Mouse (Mus musculus) small intestine, adult 2 months (tissue): ENCODE results near the gene Gm11172. TPM values are rescaled to one million over a fixed set of nuclear protein-coding genes. Genes with fewer than 3 reads are reported as not detected.
"Not testable (repeated sequence)": the region's sequence is repeated elsewhere in the genome, so short reads cannot be mapped to it uniquely, and the experiment has no call there.

Source experiments
- H3K27ac ChIP-seq: fragments of 200-500 bp; 2 replicates; pipeline ENCODE4 v1.5.1; 2012; ENCODE audit warnings: low read depth, low read length, control low read depth, inconsistent platforms; ENCODE audit not compliant: insufficient read depth
- H3K27me3 ChIP-seq: fragments of 200-500 bp; 2 replicates; pipeline ENCODE4 v1.6.1; 2012; ENCODE audit warnings: mild to moderate bottlenecking, moderate library complexity, low read length, inconsistent platforms; ENCODE audit not compliant: control insufficient read depth, insufficient read depth
- H3K36me3 ChIP-seq: fragments of 200-500 bp; 2 replicates; pipeline ENCODE4 v1.6.1; 2012; ENCODE audit warnings: mild to moderate bottlenecking, low read length, control low read depth, inconsistent platforms; ENCODE audit not compliant: control insufficient read depth, insufficient read depth
- H3K4me1 ChIP-seq: fragments of 200-500 bp; 2 replicates; pipeline ENCODE4 v1.6.1; 2012; ENCODE audit warnings: low read length, inconsistent platforms, mixed read lengths; ENCODE audit not compliant: control insufficient read depth, insufficient read depth, insufficient read length
- H3K4me3 ChIP-seq: fragments of 200-500 bp; 2 replicates; pipeline ENCODE4 v1.5.1; 2012; ENCODE audit warnings: low read depth, mild to moderate bottlenecking, control low read depth, inconsistent platforms, low read length, moderate library complexity
- CTCF ChIP-seq: fragments of 200-500 bp; IDR thresholded peaks from 2 replicates; pipeline ENCODE4 v1.5.1; 2012; ENCODE audit warnings: low read depth, mild to moderate bottlenecking, control low read depth, inconsistent platforms, low read length, moderate library complexity, mixed read lengths; ENCODE audit not compliant: insufficient replicate concordance, insufficient read length; ENCODE audit errors: extremely low read depth
- POLR2A ChIP-seq: fragments of 200-500 bp; IDR thresholded peaks from 2 replicates; pipeline ENCODE4 v1.6.1; 2012; ENCODE audit warnings: low read depth, mild to moderate bottlenecking, control low read depth, inconsistent platforms, low read length, moderate library complexity
- WGBS: fragments of 180-500 bp; shearing (Covaris S2); methylation state at CpG from one replicate; pipeline ENCODE4 v1.1.7; 2018; 5-methylcytosine and 5-hydroxymethylcytosine counted together
- polyA plus RNA-seq: library from polyadenylated mRNA; depleted of rRNA; stranded (reverse); fragments of >200 nt; gene quantifications from 2 replicates; pipeline ENCODE4 v1.2.3, GENCODE M21; 2012

Gene Gm11172
- polyA plus RNA-seq, 1 experiment, result not detected

GRCm38 (mm10) chr16:10786288-10786687 lies 26.4 kb upstream of the Gm11172 start:
- WGBS, result under 1% methylated on average over 9 of the region's 9 CpGs
- H3K4me1 ChIP-seq, result peaks cover 24% of the 10 kb centered on the region
- peak; percentile 88 for TF ChIP-seq CTCF
- TF ChIP-seq POLR2A, result peak; percentile 36
- peak overlapping the region; percentile 75 for H3K4me3 ChIP-seq
- H3K27me3 ChIP-seq, result no peaks in the 10 kb centered on the region
- peaks cover 6% of the 10 kb centered on the region for H3K36me3 ChIP-seq
- H3K27ac ChIP-seq, result peak overlapping the region; percentile 98

DNA sequence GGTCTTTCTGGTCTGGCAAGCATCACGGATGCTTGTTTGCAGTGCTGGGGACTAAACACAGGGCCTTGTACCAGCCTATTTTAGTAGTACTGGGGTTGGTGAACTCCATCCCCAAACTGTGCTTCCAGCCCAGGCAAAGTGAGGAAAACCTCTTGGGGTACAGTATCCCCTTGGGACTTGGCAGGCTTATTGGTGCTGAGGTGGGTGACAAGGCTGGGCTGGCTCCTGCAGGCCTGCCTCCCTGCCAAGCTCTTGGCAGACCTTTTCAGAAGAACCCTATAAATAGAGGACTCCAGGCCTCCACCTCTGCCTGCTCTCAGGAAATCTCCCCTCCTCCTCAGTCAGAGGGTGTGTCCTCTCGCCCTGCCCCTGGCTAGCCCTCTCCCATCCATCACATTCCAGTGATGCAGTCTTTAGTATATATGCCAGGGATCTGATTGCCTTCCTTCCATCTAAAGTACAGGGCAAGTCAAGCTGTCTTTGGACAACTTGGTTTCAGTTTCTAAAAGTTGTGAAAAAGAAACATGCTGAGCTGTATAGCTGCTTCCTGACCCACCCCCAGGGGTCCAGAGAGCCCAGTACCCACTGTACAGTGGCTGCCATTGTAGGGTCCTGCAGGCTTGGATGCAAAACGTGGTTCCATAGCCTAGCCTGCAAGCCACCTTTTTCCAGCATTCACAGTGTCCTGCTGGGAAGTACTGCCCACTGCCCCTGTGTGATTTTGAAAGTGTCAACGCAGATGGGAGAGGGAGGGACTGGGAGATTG lies 25.8 kb upstream of the Gm11172 start:
- 59% methylated on average over 4 of the region's 4 CpGs for WGBS
- TF ChIP-seq CTCF (no peak), POLR2A (no peak; the same call in 1 of the 2 replicates)
- H3K4me3 ChIP-seq, result no peak overlapping the region
- peak overlapping the region; percentile 10; the same call in 1 of the 2 replicates for H3K27ac ChIP-seq
- H3K27me3 ChIP-seq, result no peaks in the 10 kb centered on the region
- peaks cover 24% of the 10 kb centered on the region for H3K4me1 ChIP-seq
- H3K36me3 ChIP-seq, result peaks cover 6% of the 10 kb centered on the region

GRCm38 (mm10) chr16:10787548-10788058 lies 25.1 kb upstream of the Gm11172 start:
- 70% methylated on average over 7 of the region's 7 CpGs for WGBS
- Histone ChIP-seq H3K27me3 (no peaks in the 10 kb centered on the region), H3K4me1 (peaks cover 24% of the 10 kb centered on the region), H3K4me3 (no peak overlapping the region), H3K36me3 (peaks cover 6% of the 10 kb centered on the region), H3K27ac (no peak overlapping the region; the same call in 1 of the 2 replicates)
- TF ChIP-seq CTCF (peak; percentile 16; the same call in 1 of the 2 replicates), POLR2A (no peak)

DNA sequence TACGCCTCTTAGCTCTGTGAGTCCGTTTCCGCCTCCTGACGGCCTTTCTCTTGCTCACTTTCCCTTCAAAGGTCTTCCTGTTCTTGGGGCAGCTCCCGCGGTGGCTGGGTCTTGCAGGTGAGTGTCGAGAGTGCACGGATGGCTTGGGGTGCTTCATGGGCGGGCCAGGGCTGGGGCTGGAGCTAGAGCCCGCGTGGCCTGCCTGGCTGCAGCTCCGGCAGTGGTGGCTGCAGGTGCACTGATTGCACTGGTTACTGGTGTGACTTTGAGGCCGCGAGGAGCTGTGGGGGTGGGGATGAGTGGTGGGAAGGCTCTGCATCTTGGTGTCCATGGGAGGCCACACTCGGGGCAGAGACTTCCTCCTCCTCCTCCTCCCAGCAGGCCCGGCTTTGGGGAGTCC lies 24.4 kb upstream of the Gm11172 start, which contains the start of gene Tnp2:
Gene Tnp2 (minus strand): TSS at position 390 of the 400 bp plus-strand sequence.
- no peak within 1 kb of the TSS for H3K27ac ChIP-seq
- no peaks in the 10 kb centered on the region for H3K27me3 ChIP-seq
- WGBS, result 60% methylated on average over 16 of the region's 16 CpGs
- TF ChIP-seq POLR2A, result no peak
- no peak for TF ChIP-seq CTCF
- H3K36me3 ChIP-seq, result peaks cover 2% of the 10 kb centered on the region; the same call in 1 of the 2 replicates
- H3K4me1 ChIP-seq, result peaks cover 18% of the 10 kb centered on the region
- H3K4me3 ChIP-seq, result no peak within 1 kb of the TSS

GRCm38 (mm10) chr16:10788866-10789265 lies 23.8 kb upstream of the Gm11172 start:
- H3K27me3 ChIP-seq, result no peaks in the 10 kb centered on the region
- peaks cover 16% of the 10 kb centered on the region for H3K4me1 ChIP-seq
- no peak overlapping the region for H3K27ac ChIP-seq
- H3K36me3 ChIP-seq, result no peaks in the 10 kb centered on the region; the same call in 1 of the 2 replicates
- H3K4me3 ChIP-seq, result no peak overlapping the region
- 93% methylated on average over 4 of the region's 4 CpGs for WGBS
- TF ChIP-seq POLR2A, result no peak
- no peak for TF ChIP-seq CTCF

GRCm38 (mm10) chr16:10790702-10791101 lies 22.0 kb upstream of the Gm11172 start, which contains the start of gene Prm3:
Gene Prm3 (minus strand): TSS chr16:10790914.
- Histone ChIP-seq H3K36me3 (no peaks in the 10 kb centered on the region), H3K4me3 (no peak within 1 kb of the TSS), H3K27me3 (no peaks in the 10 kb centered on the region), H3K27ac (no peak within 1 kb of the TSS), H3K4me1 (peaks cover 12% of the 10 kb centered on the region)
- TF ChIP-seq POLR2A, result no peak
- no peak for TF ChIP-seq CTCF
- 85% methylated on average over 9 of the region's 9 CpGs for WGBS

- H3K4me1 ChIP-seq, result no peaks in the 10 kb centered on the region
- H3K27ac ChIP-seq, result no peak within 1 kb of the TSS
- WGBS, result 85% methylated on average over 6 of the region's 6 CpGs
- no peaks in the 10 kb centered on the region for H3K36me3 ChIP-seq
- no peak within 1 kb of the TSS for H3K4me3 ChIP-seq
- TF ChIP-seq CTCF (no peak), POLR2A (no peak)
- H3K27me3 ChIP-seq, result no peaks in the 10 kb centered on the region
These were observed 16.7 kb upstream of the Gm11172 start, which contains the start of gene Prm2 for GRCm38 (mm10) chr16:10796034-10796433. Gene Prm2 (minus strand): TSS chr16:10796134.

DNA sequence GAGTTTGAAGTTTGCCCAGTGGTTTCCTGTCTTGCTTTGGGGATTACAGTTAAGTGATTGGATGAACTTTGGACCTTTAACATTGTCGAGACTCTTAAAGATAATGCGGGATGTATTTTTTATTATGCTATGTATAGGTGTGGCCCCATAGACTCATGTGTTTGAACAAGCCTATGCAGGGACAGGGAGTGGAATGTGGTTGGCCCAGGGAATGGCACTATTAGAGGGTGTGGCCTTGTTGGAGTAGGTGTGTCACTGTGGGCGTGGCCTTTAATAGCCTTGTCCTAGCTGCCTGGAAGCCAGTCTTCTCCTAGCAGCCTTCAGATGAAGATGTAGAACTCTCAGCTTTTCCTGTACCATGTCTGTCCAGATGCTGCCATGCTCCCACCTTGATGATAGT lies 10.3 kb upstream of the Gm11172 start:
- 28% methylated on average over 3 of the region's 3 CpGs for WGBS
- not testable (repeated sequence) for H3K4me3 ChIP-seq, H3K4me1 ChIP-seq, H3K27me3 ChIP-seq, H3K27ac ChIP-seq, H3K36me3 ChIP-seq
